Mouse (Mus musculus) heart, embryonic 10.5 days (tissue): ENCODE data around the gene Clmn. TPM values are rescaled to one million over a fixed set of nuclear protein-coding genes. Genes with fewer than 3 reads are reported as not detected.
"Not testable (repeated sequence)": the region's sequence is repeated elsewhere in the genome, so short reads cannot be mapped to it uniquely, and the experiment has no call there.

Source experiments
- DNase-seq: peaks from one replicate; pipeline ENCODE4 v3.0.0-alpha.2; 2017; ENCODE audit warnings: low spot score
- H3K27ac ChIP-seq: fragments of 300-500 bp; sonication (generic); 2 replicates; pipeline ENCODE4 v1.5.1; 2016; ENCODE audit warnings: mild to moderate bottlenecking
- H3K27me3 ChIP-seq: fragments of 300-500 bp; sonication (generic); 2 replicates; pipeline ENCODE4 v1.6.1; 2016; ENCODE audit warnings: mild to moderate bottlenecking; ENCODE audit not compliant: poor library complexity, insufficient read depth, severe bottlenecking
- H3K36me3 ChIP-seq: fragments of 300-500 bp; sonication (generic); 2 replicates; pipeline ENCODE4 v1.6.1; 2016; ENCODE audit warnings: mild to moderate bottlenecking, moderate library complexity
- H3K4me1 ChIP-seq: fragments of 300-500 bp; sonication (generic); 2 replicates; pipeline ENCODE4 v1.6.1; 2016; ENCODE audit warnings: mild to moderate bottlenecking
- H3K4me3 ChIP-seq: fragments of 300-500 bp; sonication (generic); 2 replicates; pipeline ENCODE4 v1.5.1; 2016; ENCODE audit warnings: mild to moderate bottlenecking, moderate library complexity
- H3K9me3 ChIP-seq: fragments of 300-500 bp; sonication (generic); 2 replicates; pipeline ENCODE4 v1.6.1; 2016; ENCODE audit warnings: mild to moderate bottlenecking, moderate library complexity
- WGBS: fragments of 180-500 bp; shearing (Covaris S2); methylation state at CpG from one replicate; pipeline ENCODE4 v1.1.7; 2016; 5-methylcytosine and 5-hydroxymethylcytosine counted together
- polyA plus RNA-seq: library from polyadenylated mRNA; unstranded; fragments of >200 nt; fragmentation: Nextera tagmentation; extraction: Ambion mirVana; gene quantifications from 2 replicates; pipeline ENCODE4 v1.2.1, GENCODE M21; 2016

Gene Clmn
- polyA plus RNA-seq, 1 experiment from 2014 or later: 2.1 TPM

DNA sequence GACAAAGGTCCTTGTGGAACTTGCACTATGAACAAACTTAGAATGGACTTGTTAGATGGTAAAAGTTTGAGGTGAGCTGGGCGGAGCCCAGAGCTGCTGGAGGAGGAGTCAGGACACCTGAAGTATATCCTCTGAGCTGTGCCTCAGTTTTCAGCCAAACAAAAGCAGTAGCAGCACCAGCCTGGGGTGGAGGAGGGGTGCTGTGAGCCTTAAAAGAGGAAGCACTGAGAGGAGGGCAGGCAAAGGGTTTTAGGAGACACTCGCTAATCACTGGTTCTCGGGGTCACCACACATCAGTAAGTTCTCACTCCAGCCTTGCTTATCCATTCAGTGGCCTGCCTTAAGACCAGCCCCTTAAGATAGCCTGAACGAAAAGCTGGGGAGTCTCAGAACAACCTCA is 30.1 kb downstream of the Clmn start:
- peaks cover 21% of the 10 kb centered on the region; the same call in 1 of the 2 replicates for H3K27me3 ChIP-seq
- no peaks in the 10 kb centered on the region for H3K9me3 ChIP-seq
- peaks cover 23% of the 10 kb centered on the region for H3K4me1 ChIP-seq
- whole genome bisulfite sequencing: 61% methylated on average over 4 of the region's 4 CpGs
- no peak overlapping the region for H3K27ac ChIP-seq
- no peaks in the 10 kb centered on the region for H3K36me3 ChIP-seq
- no peak for DNase-seq
- no peak overlapping the region for H3K4me3 ChIP-seq

DNA sequence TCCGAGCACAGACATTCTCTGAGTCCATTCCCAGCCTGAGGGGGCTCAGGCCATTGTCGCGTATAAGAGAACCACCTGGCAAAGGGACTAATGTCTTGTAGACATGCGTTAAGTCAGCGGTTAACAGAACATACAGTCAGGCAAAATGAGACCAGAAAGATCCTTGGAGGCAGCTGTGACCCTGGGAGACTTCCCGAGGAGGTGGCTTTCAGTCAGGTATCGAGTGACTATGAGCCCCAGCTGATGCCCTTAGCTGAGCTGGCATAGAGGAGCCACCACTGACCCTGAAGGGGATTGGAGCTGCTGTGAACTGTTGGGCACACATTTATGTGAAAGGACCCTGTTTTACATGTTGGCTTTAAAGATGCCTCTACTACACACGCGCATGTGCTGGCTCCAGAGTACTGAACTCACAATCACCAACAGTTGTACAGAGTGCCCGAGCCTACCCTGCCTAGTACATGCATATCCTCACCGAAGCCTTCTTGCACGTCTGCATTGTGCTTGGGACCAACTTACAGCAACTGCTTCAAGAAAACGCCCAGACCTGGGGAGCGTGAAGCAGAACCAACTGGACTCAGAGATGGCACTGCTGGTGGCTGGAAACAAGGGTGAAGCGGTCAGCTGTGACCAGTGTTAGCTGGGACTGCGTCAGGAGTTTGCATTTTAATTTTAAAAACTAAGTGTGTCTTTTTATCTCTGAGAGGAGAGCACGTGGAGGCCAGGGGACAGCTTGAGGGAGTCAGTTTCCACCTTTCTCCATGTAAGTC is 34.0 kb downstream of the Clmn start:
- H3K9me3 ChIP-seq: no peaks in the 10 kb centered on the region
- no peak overlapping the region for H3K4me3 ChIP-seq
- no peak for DNase-seq
- 75% methylated on average over 17 of the region's 17 CpGs for WGBS
- H3K27ac ChIP-seq: no peak overlapping the region
- peaks cover 21% of the 10 kb centered on the region for H3K4me1 ChIP-seq
- no peaks in the 10 kb centered on the region for H3K36me3 ChIP-seq
- peaks cover 14% of the 10 kb centered on the region; the same call in 1 of the 2 replicates for H3K27me3 ChIP-seq

DNA sequence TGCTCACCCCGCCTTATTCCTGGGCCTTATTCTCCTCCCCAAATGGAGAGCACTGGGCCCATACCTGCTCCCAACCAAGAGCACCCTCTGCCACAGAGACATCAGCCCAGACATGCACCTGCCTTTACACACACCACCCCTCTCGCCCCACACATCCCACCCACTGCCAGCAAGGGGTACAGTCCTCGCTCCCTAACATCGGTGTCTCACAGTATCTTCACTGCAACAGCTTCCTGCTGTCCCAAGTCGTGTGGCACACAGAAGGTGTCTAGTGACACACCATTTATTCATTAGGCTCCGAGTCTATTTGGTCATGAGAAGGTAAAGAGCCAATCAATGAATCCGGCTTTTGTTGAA is 34.6 kb downstream of the Clmn start:
- no peak for DNase-seq
- no peak overlapping the region; the same call in 1 of the 2 replicates for H3K27ac ChIP-seq
- H3K27me3 ChIP-seq: peaks cover 14% of the 10 kb centered on the region; the same call in 1 of the 2 replicates
- no peak overlapping the region for H3K4me3 ChIP-seq
- no peaks in the 10 kb centered on the region for H3K9me3 ChIP-seq
- peaks cover 20% of the 10 kb centered on the region for H3K4me1 ChIP-seq
- H3K36me3 ChIP-seq: no peaks in the 10 kb centered on the region
- 77% methylated on average over 7 of the region's 7 CpGs for WGBS

DNA sequence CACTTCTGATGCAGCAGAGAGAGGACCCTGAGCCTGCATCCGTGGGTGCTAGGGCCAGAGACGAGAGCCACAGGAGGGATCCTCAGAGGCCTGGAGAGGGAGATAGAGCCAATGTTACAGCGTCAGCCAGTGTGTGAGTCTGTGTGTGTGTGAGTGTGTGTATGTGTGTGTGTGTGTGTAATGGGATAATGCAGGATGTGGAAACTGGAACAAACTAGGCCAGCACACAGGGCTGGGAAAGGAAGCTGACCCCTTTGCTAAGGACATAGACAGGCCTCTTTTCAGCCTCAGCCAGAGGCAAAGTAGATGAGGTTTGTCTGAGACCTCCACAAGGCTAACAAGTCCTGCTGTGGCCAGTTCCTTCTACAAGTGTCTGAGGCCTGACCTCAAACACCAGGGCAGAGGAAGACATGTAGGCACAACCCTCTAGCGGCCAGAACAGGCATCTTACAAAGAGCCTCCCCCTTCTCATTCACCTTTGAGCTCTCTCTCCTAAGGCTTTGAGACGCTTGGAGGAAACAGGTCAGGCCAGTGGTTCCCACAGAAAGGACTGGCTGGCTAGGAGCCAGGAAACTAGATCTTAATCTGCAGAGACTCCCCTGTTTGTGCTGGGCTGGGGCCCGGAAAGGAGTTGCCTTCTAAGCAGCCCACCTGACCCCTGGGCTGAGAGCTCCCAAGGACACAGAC is 35.1 kb downstream of the Clmn start:
- Histone ChIP-seq H3K27ac (peak overlapping the region; percentile 2; the same call in 1 of the 2 replicates), H3K4me1 (peaks cover 21% of the 10 kb centered on the region), H3K36me3 (no peaks in the 10 kb centered on the region), H3K9me3 (no peaks in the 10 kb centered on the region), H3K27me3 (peaks cover 14% of the 10 kb centered on the region; the same call in 1 of the 2 replicates), H3K4me3 (no peak overlapping the region)
- no peak for DNase-seq
- WGBS: 34% methylated on average over 6 of the region's 6 CpGs

DNA sequence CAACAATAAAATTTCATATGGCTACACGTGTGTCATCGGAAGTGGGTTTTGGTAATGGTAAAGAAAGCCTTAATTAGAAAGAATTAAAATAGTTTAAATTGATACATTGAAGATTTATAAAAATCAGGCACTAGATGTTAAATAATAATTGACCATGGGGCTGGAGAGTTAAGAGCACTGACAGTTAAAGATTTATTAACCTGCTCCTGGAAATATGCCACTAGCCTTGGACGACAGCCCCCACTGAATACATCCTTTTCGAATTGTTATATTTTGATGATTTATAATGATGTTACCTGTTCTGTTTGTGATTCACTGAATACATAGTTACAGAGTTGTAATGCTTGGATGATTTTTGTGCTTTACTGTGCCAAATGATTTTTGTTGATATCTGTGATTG is 35.9 kb downstream of the Clmn start:
- H3K27me3 ChIP-seq: peaks cover 14% of the 10 kb centered on the region; the same call in 1 of the 2 replicates
- not testable (repeated sequence) for H3K9me3 ChIP-seq, H3K4me3 ChIP-seq, DNase-seq, H3K27ac ChIP-seq, H3K36me3 ChIP-seq
- WGBS: 90% methylated on average over 4 of the region's 4 CpGs
- H3K4me1 ChIP-seq: peaks cover 27% of the 10 kb centered on the region

DNA sequence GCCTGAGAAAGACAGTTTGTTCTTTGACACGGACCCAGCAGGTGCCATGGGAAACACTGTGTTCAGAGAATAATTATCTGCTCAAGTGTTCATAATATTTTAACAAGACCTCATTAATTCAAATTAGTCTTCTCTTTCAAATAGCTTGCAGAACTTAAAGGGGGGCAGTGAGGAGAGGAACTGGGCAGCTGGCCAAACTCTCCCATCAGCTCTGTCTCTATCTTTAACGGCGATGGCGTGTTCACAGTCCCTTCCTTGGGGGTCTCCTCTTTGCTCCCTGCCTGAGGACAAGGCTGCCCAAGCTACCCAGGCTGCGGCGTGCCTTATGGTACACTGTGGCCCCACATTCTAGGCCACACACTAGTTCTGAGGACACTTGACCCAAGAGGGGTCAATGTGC is 37.2 kb downstream of the Clmn start:
- 0 out of 2 replicates have a peak, but pooled peaks cover 5% of the 10 kb centered on the region for H3K27me3 ChIP-seq
- no peak for DNase-seq
- no peaks in the 10 kb centered on the region for H3K36me3 ChIP-seq
- H3K4me3 ChIP-seq: no peak overlapping the region
- WGBS: 66% methylated on average over 6 of the region's 6 CpGs
- no peaks in the 10 kb centered on the region for H3K9me3 ChIP-seq
- H3K27ac ChIP-seq: no peak overlapping the region
- peaks cover 36% of the 10 kb centered on the region for H3K4me1 ChIP-seq

DNA sequence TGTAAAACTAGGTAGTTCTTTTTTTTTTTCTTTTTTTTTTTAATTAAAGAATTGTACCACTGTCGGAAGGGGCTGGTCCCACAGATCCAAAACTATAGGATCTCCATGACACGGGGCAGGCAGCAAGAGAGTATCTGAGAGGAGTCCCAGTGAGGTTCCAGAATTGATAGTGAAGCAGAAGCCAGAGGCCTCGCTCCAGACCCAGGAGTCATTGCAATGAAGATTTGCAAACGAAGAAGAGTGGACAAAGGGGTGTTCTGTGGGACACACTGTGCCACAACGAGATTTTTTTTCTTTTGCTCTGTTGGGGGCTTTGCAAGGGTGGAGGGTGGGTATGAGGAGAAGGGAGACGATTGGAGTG is 40.0 kb downstream of the Clmn start:
- Histone ChIP-seq H3K27ac (peak overlapping the region; percentile 69; the same call in 1 of the 2 replicates), H3K27me3 (no peaks in the 10 kb centered on the region), H3K4me1 (peaks cover 49% of the 10 kb centered on the region), H3K9me3 (no peaks in the 10 kb centered on the region), H3K4me3 (no peak overlapping the region), H3K36me3 (no peaks in the 10 kb centered on the region)
- 58% methylated on average over 6 of the region's 6 CpGs for WGBS
- DNase-seq: no peak

DNA sequence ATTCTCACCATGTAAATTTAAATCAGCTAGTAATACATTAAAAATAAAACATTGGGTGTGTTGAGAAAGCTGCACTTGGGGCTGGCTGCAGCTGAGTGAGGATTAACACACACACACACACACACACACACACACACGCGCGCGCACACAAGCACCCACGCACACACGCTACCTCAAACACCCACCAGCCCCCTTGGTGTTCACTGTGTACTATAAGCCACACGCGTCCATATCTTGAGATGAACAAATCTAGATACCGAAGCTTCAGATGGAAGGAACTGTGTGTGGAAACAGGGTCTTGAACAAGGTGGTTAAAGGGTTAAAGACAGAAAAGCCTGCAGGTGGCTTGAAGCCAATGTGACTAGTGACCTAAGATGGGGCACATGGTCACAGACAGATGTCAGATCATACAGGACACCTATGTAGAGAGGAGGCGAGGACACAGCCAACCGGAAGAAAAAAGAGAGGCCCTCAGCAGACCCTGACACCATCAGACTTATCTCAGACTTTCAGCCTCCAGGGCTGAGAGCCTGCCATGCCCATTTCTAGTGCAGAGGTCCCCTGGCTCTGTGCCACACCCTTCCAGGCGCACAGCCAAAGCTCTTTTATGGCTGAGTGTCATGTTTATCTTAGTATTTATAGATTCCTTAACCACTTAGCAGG is 40.5 kb downstream of the Clmn start:
- WGBS: 72% methylated on average over 12 of the region's 12 CpGs
- DNase-seq: peak; percentile 92
- Histone ChIP-seq H3K4me3 (no peak overlapping the region), H3K27ac (peak overlapping the region; percentile 69), H3K9me3 (no peaks in the 10 kb centered on the region), H3K27me3 (no peaks in the 10 kb centered on the region), H3K4me1 (peaks cover 49% of the 10 kb centered on the region), H3K36me3 (no peaks in the 10 kb centered on the region)

DNA sequence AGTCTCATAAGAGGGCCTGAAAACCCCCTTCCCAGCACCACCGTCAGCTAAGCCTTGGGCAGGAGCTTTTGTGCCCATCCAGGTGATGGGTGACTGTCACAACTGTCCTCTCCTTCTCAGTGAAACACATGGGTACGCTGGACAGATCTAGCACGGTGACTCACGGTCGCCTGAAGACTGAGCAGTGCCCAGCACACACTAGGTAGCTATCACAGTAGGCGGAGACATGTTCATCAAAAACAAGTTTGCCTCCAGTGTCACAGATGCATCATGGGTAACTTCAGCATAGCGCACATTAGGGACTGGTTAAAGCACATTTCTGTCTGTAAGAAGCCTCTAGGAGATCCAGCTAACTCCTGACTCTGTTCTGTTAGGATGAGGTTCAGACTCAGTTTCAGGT is 41.2 kb downstream of the Clmn start:
- Histone ChIP-seq H3K4me1 (peaks cover 55% of the 10 kb centered on the region), H3K9me3 (no peaks in the 10 kb centered on the region), H3K27ac (peak overlapping the region; percentile 69; the same call in 1 of the 2 replicates), H3K4me3 (no peak overlapping the region), H3K27me3 (no peaks in the 10 kb centered on the region), H3K36me3 (no peaks in the 10 kb centered on the region)
- no peak for DNase-seq
- 91% methylated on average over 7 of the region's 7 CpGs for WGBS

DNA sequence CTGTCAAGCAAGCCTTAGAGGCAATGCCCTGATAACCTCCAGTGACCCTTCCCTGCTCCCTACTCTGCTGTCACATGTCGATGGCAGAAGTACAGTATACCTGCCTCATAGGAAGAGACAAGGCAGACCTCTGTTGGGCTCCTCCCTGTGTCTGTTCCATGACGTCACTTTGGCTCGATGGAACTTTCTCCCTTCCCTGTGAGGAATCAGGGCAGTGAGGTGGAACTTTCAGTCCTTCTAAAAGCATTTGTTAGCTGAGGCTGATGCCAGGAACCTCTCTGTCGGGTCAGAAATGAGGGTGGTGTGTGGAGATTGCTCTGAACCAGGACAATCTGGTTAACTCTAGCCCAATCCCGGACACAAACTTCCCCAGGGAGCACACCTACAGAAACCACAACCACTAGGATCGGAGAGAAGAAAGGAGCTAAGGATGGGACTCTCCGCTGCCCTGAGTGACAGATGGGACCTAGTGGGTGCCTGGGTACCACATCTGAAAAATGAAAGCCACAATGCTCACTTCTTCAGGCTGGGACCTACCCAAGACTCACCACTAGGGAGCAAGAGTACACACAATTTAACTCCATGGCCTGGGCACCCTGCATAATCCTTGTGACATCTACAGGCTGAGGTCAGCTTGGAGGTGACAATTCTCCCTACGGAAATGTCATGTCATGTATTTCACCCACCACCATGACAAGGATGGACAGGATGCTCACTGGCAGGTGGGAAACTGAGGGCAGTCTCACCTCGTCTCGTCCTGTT is 41.9 kb downstream of the Clmn start:
- H3K4me3 ChIP-seq: no peak overlapping the region
- no peaks in the 10 kb centered on the region for H3K27me3 ChIP-seq
- DNase-seq: no peak
- H3K36me3 ChIP-seq: no peaks in the 10 kb centered on the region
- no peaks in the 10 kb centered on the region for H3K9me3 ChIP-seq
- H3K27ac ChIP-seq: no peak overlapping the region
- peaks cover 61% of the 10 kb centered on the region for H3K4me1 ChIP-seq
- WGBS: 78% methylated on average over 10 of the region's 10 CpGs

DNA sequence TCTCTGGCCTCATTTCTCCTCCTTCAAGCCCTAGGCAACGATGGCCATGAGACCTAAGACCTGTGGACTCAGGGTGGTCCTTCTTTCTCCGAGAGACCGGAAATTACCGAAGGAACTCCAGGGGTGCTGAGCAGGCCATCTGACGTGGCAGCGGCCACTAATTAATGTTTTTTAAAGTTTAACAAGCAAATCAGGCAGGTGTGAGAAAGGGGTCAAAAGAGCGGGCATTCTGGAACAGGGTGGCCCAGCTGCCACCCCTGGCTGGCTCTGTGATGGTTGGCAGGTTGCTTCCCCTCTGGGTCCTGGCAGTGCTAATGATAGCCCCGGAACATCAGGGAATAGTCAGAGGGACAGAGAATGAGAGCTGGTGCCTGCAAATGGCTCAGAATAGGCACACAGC is 42.7 kb downstream of the Clmn start:
- Histone ChIP-seq H3K4me1 (peaks cover 67% of the 10 kb centered on the region), H3K4me3 (no peak overlapping the region)
- DNase-seq: no peak

DNA sequence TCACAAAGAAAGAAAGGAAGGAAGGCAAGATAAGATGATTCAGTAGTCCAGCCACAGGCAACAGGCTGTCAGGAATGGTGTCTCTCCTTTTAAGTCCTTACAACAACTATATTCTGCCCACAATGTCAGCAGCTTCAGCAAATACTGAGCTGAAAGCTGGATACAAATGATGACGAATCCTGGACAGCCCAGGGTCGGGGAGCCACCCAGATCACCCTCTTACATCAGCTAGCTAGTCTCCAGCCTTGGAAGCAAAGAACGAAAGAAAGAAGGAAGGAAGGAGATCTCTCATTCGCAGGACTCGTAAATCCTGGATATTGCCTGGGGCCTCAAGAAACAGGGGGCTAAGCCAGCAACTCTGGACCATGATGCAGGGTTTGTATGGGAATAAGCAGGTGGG is 44.8 kb downstream of the Clmn start:
- DNase-seq: no peak
- no peaks in the 10 kb centered on the region for H3K27me3 ChIP-seq
- no peaks in the 10 kb centered on the region for H3K9me3 ChIP-seq
- WGBS: 63% methylated on average over 5 of the region's 5 CpGs
- no peak overlapping the region for H3K4me3 ChIP-seq
- 0 out of 2 replicates have a peak overlapping the region, but pooled peaks have one; percentile 22 for H3K27ac ChIP-seq
- H3K36me3 ChIP-seq: no peaks in the 10 kb centered on the region
- peaks cover 69% of the 10 kb centered on the region for H3K4me1 ChIP-seq

More for the DNA sequence above, 42.7 kb downstream of the Clmn start:
- WGBS: 72% methylated on average over 8 of the region's 8 CpGs
- peak overlapping the region; percentile 37; the same call in 1 of the 2 replicates for H3K27ac ChIP-seq
- H3K27me3 ChIP-seq: no peaks in the 10 kb centered on the region
- H3K9me3 ChIP-seq: no peaks in the 10 kb centered on the region
- no peaks in the 10 kb centered on the region for H3K36me3 ChIP-seq
